Mouse (Mus musculus) spleen, adult 2 months (tissue): ENCODE data around the gene Palmd.

Experiments used
- CTCF ChIP-seq: fragments of 200-500 bp; IDR thresholded peaks from 2 replicates; pipeline ENCODE4 v1.5.1; 2011; ENCODE audit warnings: mild to moderate bottlenecking, inconsistent platforms; ENCODE audit not compliant: insufficient read depth, insufficient read length, insufficient replicate concordance; ENCODE audit errors: extremely low read depth
- POLR2A ChIP-seq: fragments of 200-500 bp; IDR thresholded peaks from 2 replicates; pipeline ENCODE4 v1.6.1; 2011; ENCODE audit warnings: low read depth, low read length, inconsistent platforms

- TF ChIP-seq CTCF: no peak
- TF ChIP-seq POLR2A: no peak
Observed at GRCm38 (mm10) chr3:117007340-117007739, 38.6 kb upstream of the Palmd start.
